Mouse (Mus musculus) skeletal muscle tissue, adult 2 months (tissue): ENCODE results near the gene Arl4c.
A peak's percentile ranks its signal among the peaks of the same experiment; 100 is the strongest.
"Not testable (repeated sequence)": the region's sequence is repeated elsewhere in the genome, so short reads cannot be mapped to it uniquely, and the experiment has no call there.

Source experiments
- DNase-seq: peaks from one replicate; pipeline ENCODE4 v3.0.0-alpha.2; 2012; ENCODE audit warnings: low read depth, low spot score

Arl4c gene

DNA sequence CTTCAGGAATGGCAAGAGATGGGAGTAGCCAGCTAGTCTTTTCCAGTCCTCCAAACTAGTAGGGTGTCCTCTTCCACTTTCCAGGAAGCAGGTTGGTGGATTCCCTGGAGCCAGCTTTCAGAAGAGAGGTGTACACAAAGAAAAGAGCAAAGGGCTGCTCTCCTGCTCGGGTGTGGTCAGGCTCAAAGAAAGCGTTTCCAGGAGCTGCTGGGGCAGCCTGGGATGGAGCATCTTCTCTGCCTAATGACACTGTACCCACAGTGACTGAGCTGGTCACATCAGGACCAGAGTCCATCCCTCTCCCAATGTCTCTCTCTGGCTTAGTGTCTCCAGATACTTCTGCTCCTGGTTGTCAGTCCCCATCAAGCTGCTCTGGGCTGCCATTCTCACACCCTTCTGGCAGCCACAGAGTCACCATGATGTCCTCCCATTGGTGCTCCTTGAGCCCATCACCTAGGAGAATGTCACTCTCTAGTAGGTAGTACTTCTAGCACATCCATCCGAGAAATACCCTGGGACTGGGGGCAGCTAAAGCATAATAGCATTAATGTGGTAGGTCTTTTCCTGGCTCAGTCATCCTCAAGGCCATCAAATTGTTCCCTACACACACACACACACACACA, 46.4 kb downstream of the Arl4c start:
- no peak for DNase-seq

DNA sequence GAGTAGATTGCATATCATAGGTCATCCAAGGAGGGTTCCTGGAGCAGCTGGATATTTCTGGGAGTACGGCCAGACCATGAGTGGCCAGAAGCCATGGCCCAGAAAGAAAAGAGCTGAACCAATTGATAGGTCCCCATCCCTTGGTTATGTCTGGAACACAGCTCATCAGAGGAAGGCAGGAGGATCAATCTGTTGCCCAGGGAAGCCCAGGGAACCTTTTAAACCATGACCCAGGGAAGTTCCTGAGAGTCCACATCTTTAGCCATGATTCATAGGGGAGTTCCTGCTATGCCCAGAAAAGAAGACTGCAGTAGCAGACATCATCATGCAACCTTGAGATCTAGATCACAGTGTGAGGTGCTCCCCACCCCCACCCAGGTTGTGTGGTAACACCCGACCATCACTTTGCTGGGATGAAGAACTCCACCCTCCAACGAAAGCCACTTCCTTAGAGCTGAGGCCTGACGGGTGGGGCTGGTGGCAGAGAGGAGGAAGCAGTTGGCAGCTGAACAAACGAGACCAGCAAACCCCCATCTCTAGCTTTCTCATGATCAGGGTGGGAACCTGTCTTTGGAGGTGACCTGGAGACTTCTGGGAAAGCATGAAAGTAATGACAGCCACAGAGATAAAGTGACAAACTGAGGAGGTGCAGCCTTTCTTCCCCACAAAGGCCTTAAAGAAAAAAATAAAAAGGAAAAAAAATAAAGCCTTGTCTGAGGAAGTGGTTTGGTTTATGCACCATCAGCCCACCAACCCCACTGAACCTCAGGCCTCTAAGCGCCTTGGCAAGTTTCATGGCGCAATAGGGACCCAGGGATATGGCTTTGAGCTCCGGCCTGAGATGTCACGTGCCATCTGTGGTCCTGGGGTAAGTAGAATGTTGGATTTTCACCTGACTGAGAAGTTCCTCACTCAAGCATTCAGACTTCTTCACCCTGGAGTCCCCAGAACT, 47.2 kb downstream of the Arl4c start:
- peak; percentile 41 for DNase-seq

DNA sequence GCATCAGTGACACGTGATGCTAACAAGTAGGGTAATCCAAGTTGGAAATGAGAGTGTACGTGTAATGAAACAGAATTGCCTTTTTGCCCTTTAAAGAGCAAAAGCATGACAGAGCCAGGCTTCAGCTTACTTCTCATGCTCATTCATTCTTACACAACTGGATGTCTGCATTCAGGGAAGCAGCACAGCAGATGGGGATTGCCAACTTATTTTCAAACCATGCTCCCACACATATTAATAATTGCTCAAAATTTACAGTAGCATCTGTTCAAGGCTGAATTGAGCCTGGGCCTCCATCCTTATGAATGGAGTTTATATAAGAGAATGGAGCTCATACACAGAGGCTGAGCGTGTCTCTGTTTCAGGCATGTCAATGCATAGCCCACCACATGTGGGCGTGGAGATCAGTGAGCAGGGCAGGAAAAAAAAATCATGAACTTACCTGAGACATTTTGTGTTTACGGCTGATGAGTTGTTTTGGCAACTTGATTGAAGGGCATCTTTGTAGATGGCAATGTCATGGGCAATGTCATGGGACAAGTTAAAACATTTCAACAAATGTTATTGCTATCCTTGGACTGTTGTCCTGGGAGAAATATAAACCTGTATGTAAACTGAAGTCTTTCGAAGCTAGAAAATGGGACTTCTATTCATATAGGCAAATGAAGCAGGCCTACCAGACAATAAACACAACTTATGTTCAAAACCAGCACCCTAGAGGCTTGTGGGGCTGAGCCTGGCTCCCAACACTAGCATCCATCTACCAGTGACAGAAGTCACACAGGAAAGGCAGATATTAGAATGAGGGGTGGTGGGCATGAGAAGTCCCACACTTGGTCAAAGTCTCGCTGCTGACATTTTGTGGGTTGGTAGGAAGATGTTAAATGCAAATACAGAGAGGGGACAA, 48.2 kb downstream of the Arl4c start:
- no peak for DNase-seq

DNA sequence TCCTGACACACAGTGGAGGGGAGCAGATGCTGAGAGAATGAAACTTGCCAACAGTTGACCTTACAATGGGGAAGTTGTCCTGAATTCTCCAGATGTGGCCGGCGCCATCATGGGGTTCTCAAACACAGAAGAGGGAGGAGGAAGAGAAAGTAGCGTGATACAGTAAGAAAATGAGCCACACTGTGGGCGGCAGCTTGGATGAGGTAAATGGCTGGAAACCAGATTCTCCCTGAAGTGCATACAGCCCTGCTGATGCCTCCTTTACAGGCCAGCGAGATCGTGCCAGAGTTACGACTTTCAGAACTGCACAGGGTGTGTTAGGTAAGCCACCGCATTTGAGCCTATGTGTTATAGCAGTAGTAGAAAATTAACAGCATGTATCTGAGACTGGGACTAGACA, 49.3 kb downstream of the Arl4c start:
- DNase-seq = peak; percentile 29

DNA sequence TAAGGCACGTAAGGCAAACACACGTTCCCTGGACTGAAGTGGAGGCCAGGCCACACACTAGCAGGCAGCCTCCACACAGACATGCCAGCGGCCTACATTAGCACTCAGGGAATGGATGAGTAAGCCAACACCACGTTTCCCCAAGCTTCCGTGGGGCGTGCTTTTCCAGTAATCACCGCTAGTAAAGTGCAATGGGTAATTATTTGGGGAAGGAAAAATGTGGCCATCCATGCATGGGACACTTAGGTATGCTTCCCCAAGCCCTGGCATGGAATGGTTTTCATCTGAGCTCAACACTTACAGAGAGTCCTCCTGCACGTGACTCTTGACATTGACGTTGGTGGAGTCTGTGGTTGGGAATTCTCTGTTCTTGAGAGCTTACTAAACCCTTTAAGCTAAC, 50.4 kb downstream of the Arl4c start:
- no peak for DNase-seq

DNA sequence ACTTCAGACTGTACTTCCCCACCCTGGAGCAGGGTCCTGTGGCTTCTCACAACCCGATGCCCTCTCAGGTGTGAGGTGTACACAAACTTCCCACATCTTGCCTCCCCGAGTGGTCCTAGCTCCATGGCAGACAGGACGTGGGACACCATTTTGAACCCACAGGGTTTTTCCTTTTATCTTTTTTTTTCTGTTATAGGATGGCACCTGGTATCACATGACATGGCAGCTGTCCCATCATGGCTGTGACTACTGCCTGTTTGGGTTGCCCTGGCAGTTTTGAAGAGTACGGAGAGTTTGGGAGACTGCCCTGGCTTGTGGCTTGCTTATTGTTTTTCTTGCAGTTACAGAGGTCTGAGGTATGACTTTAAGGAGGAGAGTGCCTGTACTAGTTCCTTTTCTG, 53.3 kb downstream of the Arl4c start:
- no peak for DNase-seq

DNA sequence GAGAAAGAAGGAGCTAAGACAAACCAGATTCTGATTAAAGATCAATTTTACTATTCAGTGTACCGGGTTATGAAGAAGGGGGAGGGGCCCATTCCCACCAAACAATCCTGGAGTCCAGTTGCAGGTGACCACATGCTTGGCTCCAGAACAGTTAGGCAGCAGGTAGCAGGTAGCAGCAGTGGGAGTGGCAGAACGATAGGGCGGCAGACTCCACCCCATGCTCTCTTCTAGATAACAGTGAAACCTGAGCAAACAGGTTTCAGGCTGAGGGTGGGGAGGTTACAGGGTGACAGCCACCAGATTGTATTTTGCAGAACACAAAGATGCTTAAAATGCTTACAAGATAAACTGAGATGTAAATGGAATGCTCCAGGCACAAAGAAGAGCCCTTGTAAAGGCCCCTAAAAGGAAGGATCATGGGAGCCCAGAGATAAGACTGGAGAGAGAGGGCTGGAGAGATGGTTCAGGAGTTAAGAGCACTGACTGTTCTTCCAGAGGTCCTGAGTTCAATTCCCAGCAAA, 56.4 kb downstream of the Arl4c start:
- DNase-seq = no peak

DNA sequence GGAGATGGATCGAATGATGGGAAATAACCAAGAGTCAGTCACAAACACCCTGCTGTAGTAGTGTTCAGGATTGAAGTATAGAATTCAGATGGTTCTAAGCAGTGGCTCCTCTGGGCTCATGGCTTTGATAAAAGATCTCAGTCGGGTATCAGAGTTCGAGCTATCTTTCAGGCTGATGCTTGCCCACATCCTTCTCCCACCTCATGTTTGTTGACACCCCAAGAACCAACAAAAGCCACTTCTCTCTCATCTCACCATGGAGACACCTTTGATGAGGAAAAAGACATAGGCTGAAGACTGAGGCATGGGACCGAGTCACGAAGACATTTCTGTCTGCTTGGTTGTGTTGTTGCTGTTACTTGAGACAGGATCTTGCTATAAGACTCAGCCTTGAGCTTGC, 57.6 kb downstream of the Arl4c start:
- no peak for DNase-seq

DNA sequence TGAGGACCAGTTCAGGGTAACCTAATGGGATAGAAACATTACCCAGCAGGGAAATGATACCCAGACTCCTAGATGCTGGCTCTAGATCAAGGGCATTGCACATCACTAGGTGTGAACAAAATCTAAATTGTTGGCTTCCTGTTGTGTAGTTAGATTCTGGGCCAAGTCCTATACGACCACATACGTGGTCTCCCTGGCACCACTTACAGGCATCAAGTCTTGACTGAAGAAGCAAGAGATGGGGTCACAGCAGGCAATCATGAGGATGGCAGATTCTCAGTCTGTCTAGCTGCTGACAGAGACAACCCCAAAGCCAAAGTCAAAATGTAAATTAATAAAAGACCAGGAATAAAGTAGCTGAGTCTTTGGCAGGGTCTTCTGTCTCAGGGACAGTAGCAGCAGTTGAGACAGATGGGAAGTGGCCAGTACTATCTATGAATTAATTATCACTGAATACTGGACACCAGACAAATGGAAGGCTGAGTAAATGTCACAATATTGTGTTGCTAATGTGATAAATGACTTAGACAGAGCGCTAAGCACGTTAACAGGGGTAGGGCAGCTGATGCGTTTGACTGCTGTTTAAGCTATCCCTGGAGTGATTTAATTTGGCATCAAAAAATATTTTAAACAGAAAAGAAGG, 58.7 kb downstream of the Arl4c start:
- DNase-seq = no peak

DNA sequence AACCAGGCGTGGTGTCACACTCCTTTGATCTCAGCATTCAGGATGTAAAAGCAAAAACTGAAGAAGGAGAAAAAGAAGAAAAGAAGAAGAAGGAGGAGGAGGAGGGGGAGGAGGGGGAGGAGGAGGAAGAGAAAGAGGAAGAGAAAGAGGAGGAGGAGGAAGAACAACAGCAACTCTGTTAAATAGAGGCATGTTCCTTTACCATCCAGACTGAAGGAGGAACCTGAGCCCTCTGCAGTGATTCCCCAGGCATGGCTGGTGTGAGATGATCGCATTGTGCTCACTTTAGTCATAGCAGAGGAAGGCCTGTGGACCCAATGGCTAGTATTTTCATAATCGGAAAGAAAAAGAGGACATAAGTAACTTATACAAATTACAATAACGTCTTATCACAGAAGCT, 59.3 kb downstream of the Arl4c start:
- DNase-seq = no peak

DNA sequence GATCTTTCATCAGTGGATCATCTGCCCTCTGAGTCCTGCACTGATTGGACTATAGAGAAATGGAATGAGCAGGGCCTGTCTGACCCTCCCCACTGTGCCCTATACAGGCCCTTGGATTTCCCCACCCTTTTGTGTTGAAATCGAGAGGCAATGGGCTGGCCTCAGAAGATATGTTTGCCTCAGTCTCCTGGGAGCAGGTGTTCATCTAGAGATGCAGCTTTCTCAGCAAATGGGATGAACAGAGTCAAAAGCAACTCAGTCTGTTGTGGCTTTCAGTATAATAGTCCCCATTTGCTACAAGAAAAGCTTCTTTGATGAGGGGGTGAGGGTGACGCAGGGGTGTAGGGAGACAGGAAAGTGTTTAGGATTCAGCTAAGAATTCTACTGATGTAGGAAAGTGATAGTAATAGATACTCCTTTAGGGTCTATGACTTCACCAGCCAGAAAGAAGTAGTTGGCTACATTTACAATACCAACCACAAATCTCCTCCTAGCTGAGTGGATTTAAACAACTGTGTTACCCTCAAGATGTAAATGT, 60.3 kb downstream of the Arl4c start:
- no peak for DNase-seq

DNA sequence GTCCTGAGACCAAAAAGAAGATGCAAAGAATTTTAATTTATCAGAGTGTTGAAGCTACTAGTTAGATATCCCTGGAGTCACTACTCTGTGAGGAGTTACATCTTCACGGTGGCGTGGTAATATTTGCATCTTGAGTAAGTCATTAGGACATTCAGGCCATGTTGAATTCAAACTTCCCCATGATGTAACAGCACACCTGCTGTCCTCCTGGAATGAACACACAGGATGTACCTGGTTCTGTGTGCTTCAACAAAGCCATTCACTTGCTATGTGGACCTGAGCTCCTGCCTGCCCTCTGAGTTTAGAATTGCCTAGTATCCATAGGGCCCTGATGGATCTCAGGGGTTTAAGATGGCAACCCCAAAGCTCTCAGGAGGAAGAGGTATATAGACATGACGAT, 60.8 kb downstream of the Arl4c start:
- DNase-seq = no peak

DNA sequence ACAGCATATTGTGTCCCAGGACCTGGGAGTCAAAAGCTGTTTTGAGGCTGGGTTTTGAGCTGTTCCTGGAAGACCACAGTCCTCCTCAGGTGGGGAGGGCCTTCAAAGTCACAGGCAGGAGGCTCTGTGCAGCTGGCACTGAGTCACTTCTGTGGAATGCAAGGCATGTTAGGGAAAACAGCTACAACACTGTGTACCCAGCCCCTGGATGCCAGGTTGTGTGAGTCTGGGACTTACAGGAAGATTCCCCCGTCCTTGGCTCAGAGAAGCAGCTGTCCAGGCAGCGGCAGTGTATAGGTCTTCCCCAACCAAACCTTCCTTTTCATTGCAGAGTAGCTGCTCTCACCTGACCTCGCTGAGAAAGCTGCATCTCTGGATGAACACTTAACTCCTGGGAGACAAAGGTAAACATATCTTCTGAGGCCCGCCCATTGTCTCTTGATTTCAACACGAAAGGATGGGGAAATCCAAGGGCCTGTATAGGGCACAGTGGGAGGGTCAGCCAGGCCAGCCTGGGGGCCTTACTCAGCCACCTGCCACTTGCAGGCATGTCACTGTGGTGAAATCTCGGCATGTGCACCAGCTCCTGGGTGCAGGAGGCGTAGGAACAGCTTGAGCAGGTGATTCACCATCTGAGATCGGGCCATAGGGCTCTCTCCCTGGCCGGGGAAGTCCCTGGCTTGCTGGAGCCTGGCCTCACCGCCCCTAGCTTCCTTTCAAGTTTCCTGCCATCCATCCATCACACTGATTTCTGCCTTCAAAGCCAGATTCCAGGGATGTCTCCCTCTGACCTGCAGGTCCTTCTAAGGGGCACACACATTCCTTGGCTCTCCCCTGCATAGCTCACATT, 62.4 kb downstream of the Arl4c start:
- no peak for DNase-seq

DNA sequence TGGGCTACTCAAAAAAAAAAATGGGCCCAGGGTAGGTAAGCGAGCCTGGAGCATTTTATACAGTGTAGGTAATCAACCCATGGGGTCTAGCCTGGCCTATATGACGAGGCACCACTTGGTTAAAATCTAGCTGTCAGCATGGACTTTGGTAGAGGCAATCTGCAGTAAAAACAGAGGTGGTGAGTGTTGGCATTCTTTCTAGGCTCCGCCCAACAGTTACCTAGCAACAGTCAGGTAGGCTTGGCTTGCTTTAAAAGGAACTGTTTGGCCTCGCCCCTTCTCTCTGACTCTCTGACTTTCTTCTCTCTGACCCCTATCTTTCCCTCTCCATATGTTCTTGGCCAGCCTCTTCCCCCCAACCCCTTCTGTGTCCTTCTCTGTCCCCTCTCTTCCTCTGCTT, 63.4 kb downstream of the Arl4c start:
- no peak for DNase-seq

DNA sequence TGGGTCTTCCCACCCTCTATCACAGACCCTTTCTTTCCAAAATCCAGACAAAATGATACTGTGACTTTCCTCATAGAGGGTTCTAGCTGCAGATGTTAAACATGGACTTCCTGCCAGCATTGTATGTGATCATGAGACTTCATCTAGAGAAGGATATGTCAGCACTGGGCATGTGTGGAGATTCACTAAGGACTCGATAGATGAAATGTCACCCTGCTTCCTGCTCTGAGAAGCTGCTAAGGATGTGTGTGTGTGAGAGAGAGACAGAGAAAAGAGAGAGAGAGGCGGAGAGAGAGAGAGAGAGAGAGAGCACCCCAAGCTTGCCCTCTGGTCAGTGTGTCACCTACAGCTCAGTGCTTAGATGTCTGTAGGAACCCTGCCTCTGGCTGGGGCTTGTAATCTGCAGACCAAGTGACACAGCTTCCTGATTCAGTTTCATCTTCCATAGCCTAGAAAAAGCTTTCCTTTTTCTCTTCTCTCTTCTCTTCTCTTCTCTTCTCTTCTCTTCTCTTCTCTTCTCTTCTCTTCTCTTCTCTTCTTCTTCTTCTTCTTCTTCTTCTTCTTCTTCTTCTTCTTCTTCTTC, 65.4 kb downstream of the Arl4c start:
- DNase-seq = not testable (repeated sequence)

DNA sequence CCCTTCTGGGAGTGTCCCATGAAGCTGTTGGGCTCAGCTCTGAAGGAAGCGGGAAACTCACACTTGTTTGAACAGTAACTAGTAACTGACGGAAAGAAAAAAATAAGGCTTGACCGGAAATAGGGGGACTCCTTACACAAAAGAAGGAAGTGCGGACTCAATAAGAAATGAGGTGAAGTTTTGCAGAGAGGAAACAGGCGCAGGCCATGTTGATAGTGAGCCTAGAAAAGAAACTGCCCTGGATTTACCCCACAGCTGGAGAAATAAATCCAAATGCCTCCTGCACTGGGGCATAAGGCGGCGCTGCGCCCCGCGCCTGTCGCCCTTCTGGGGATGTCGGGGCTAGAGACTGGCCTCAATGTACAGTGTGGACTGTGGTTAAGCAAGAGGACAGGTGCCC, 66.4 kb downstream of the Arl4c start:
- DNase-seq = no peak

DNA sequence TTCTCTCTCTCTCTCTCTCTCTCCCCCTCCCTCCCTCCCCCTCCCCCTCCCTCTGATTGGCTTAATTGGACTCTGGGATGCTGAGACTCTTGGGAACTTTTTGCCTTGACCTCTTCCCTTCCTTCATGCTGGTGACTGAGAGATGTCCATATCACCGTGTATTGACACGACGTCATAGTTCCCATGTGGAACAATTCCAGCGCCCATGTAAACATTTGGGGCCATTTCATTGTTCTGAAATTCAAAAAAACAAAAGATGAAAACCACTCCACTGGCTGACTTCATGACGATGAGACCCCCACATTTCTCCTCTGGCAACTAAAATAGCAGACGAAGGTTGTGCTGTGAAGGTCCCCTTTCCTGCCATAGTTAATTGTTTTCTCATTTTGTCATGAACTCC, 69.2 kb downstream of the Arl4c start:
- no peak for DNase-seq

DNA sequence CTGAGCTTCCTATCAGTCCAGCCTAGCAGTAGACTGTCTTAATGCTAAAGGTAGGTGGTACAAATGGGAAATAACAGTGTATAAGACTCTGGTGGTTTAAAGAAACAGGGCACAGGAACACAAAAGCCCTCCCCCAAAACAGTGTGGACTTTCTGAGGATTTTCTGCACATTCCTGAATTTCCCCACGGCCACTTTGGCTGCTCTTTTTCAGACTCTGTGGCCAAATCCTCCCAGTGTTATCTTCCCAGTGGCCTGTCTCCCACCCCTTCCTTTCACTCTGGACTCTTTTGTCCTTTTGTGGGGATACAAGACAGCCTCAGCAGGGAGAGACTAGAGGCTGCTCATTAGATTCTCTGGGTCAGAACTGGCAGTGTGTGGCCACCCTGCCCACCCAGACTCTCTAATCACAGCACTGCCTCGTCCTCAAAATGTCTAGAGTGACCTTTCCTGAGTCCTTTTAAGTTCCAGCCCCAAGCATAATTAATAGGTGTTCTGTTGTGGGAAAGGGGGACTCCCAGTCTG, 72.0 kb downstream of the Arl4c start:
- no peak for DNase-seq

DNA sequence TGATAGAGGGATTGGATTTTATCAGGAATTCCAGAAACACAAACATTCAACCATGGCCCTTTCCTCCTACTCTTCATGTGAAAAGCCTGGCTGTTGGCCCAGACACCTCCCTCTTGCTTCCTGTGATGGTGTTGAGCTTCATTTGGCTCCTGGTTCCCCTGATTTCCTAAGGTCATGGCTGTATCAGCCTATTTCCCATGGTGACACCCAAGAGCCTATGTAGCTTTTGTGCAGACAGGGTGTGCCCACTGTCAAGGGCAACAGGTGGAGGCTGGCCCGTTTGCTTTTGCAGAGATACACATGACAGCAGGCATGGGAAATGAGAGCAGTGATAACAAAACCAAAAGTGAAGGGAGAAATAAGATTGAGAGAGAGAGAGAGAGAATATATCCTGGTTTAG, 76.8 kb downstream of the Arl4c start:
- DNase-seq = no peak

DNA sequence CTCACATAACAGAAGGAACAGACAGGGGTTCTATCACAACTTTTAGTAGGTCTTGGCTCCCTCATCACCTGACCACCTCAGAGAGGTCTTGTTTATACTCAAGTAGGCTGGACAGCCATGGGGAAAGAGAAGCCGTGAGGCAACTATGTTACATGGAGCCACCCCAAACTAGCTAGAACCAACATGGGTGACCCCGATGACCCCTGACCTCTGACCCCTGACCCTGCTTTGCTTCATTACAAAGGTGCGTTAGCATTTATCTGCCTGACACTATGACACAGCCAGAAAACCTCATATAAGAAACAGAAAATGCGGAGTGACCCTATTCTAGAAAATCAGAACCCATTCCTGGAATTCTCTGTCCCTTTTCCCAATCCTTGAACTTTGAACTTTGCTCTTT, 77.6 kb downstream of the Arl4c start:
- DNase-seq = no peak
